Mouse (Mus musculus) embryonic facial prominence, embryonic 11.5 days (tissue): ENCODE measurements around the gene Mettl15. TPM values are rescaled to one million over a fixed set of nuclear protein-coding genes. Genes with fewer than 3 reads are reported as not detected.

Experiments
- ATAC-seq: fragments of 200-750 bp; cut with Nextera tagmentation; replicated peaks from 2 replicates; pipeline ENCODE4 v1.8.0; 2017; ENCODE audit warnings: low read depth; ENCODE audit not compliant: insufficient number of reproducible peaks, low FRiP score, low TSS enrichment
- DNase-seq: peaks from one replicate; pipeline ENCODE4 v3.0.0-alpha.2; 2015; ENCODE audit warnings: low spot score
- H3K27ac ChIP-seq: fragments of 300-500 bp; sonication (generic); replicated peaks from 2 replicates; pipeline ENCODE4 v1.5.1; 2014; ENCODE audit warnings: mild to moderate bottlenecking, low read depth, low read length, control low read depth
- H3K27me3 ChIP-seq: fragments of 300-500 bp; sonication (generic); 2 replicates; pipeline ENCODE4 v1.6.1; 2014; ENCODE audit warnings: mild to moderate bottlenecking, low read length, moderate library complexity, mixed read lengths; ENCODE audit not compliant: control insufficient read depth, insufficient read depth
- H3K36me3 ChIP-seq: fragments of 300-500 bp; sonication (generic); replicated peaks from 2 replicates; pipeline ENCODE4 v1.6.1; 2014; ENCODE audit warnings: low read depth, mild to moderate bottlenecking, low read length, moderate library complexity, mixed read lengths; ENCODE audit not compliant: control insufficient read depth, insufficient read depth
- H3K4me1 ChIP-seq: fragments of 300-500 bp; sonication (generic); 2 replicates; pipeline ENCODE4 v1.6.1; 2014; ENCODE audit warnings: low read length, mixed read lengths; ENCODE audit not compliant: control insufficient read depth, insufficient read depth
- H3K4me2 ChIP-seq: fragments of 300-500 bp; sonication (generic); 2 replicates; pipeline ENCODE4 v1.6.1; 2014; ENCODE audit warnings: low read depth, mild to moderate bottlenecking, control low read depth, low read length, moderate library complexity
- H3K4me3 ChIP-seq: fragments of 300-500 bp; sonication (generic); 2 replicates; pipeline ENCODE4 v1.5.1; 2014; ENCODE audit warnings: low read depth, low read length, control low read depth
- H3K9ac ChIP-seq: fragments of 300-500 bp; sonication (generic); replicated peaks from 2 replicates; pipeline ENCODE4 v1.6.1; 2014; ENCODE audit warnings: mild to moderate bottlenecking, control low read depth, low read length
- H3K9me3 ChIP-seq: fragments of 300-500 bp; sonication (generic); replicated peaks from 2 replicates; pipeline ENCODE4 v1.6.1; 2016; ENCODE audit warnings: mild to moderate bottlenecking, low read length, inconsistent platforms, mixed read lengths; ENCODE audit not compliant: control insufficient read depth
- whole genome bisulfite sequencing: fragments of 180-500 bp; shearing (Covaris S2); extraction: QIAGEN DNeasy Blood & Tissue Kit; methylation state at CpG from one replicate; pipeline ENCODE4 v1.1.7; 2014; 5-methylcytosine and 5-hydroxymethylcytosine counted together
- polyA plus RNA-seq: library from polyadenylated mRNA; unstranded; fragments of >200 nt; fragmentation: Nextera tagmentation; extraction: Ambion mirVana; gene quantifications from 2 replicates; pipeline ENCODE4 v1.2.1, GENCODE M21; 2014

Mettl15 gene
- polyA plus RNA-seq, 1 experiment from 2014 or later, result 13.2 TPM

GRCm38 (mm10) chr2:109281341-109281690, 768 bp upstream of the Mettl15 start:
- H3K36me3 ChIP-seq, result no peaks in the 10 kb centered on the region
- 0% methylated on average over 1 of the region's 1 CpGs for WGBS
- DNase-seq, result no peak
- peak overlapping the region; percentile 73 for H3K9ac ChIP-seq
- no peaks in the 10 kb centered on the region for H3K9me3 ChIP-seq
- H3K4me3 ChIP-seq, result peak overlapping the region; percentile 74
- H3K4me1 ChIP-seq, result no peaks in the 10 kb centered on the region
- H3K27me3 ChIP-seq, result no peaks in the 10 kb centered on the region
- ATAC-seq, result no peak
- peak overlapping the region; percentile 73; the same call in 1 of the 2 replicates for H3K27ac ChIP-seq
- peak overlapping the region; percentile 65 for H3K4me2 ChIP-seq

- no peak for DNase-seq
Observed at GRCm38 (mm10) chr2:109280272-109280599, 312 bp downstream of the Mettl15 start.

GRCm38 (mm10) chr2:109278036-109278435, 2.5 kb downstream of the Mettl15 start:
- Histone ChIP-seq H3K4me3 (peak overlapping the region; percentile 33), H3K9me3 (no peaks in the 10 kb centered on the region), H3K27me3 (no peaks in the 10 kb centered on the region), H3K4me1 (no peaks in the 10 kb centered on the region), H3K9ac (peak overlapping the region; percentile 58), H3K27ac (no peak overlapping the region), H3K4me2 (peak overlapping the region; percentile 51), H3K36me3 (no peaks in the 10 kb centered on the region)
- peak; percentile 67 for DNase-seq
- under 1% methylated on average over 16 of the region's 16 CpGs for WGBS
- ATAC-seq, result no peak

More at GRCm38 (mm10) chr2:109280272-109280599, 312 bp downstream of the Mettl15 start:
- WGBS, result 5% methylated on average over 4 of the region's 4 CpGs
- peak overlapping the region; percentile 35; the same call in 1 of the 2 replicates for H3K9ac ChIP-seq
- no peak; the same call in 1 of the 2 replicates for ATAC-seq
- peak overlapping the region; percentile 65 for H3K4me2 ChIP-seq
- H3K9me3 ChIP-seq, result no peaks in the 10 kb centered on the region
- no peak overlapping the region for H3K27ac ChIP-seq
- no peaks in the 10 kb centered on the region for H3K36me3 ChIP-seq
- peak overlapping the region; percentile 74 for H3K4me3 ChIP-seq
- H3K4me1 ChIP-seq, result no peaks in the 10 kb centered on the region
- H3K27me3 ChIP-seq, result no peaks in the 10 kb centered on the region

GRCm38 (mm10) chr2:109277593-109277992, 3.0 kb downstream of the Mettl15 start:
- DNase-seq (peak; percentile 22), ATAC-seq (no peak)
- Histone ChIP-seq H3K4me1 (no peaks in the 10 kb centered on the region), H3K36me3 (no peaks in the 10 kb centered on the region), H3K27me3 (no peaks in the 10 kb centered on the region), H3K9ac (peak overlapping the region; percentile 58), H3K4me2 (peak overlapping the region; percentile 51), H3K4me3 (peak overlapping the region; percentile 33), H3K27ac (no peak overlapping the region), H3K9me3 (no peaks in the 10 kb centered on the region)
- 7% methylated on average over 7 of the region's 7 CpGs for WGBS

- Histone ChIP-seq H3K27me3 (no peaks in the 10 kb centered on the region), H3K9ac (no peak overlapping the region), H3K27ac (no peak overlapping the region), H3K4me2 (no peak overlapping the region), H3K36me3 (no peaks in the 10 kb centered on the region), H3K9me3 (no peaks in the 10 kb centered on the region), H3K4me3 (no peak overlapping the region), H3K4me1 (no peaks in the 10 kb centered on the region)
- ATAC-seq (no peak), DNase-seq (no peak)
- 76% methylated on average over 1 of the region's 1 CpGs for WGBS
Observed at GRCm38 (mm10) chr2:109273098-109273497, 7.5 kb downstream of the Mettl15 start.

- Histone ChIP-seq H3K9me3 (no peaks in the 10 kb centered on the region), H3K4me1 (no peaks in the 10 kb centered on the region), H3K27me3 (no peaks in the 10 kb centered on the region), H3K36me3 (no peaks in the 10 kb centered on the region), H3K4me2 (no peak overlapping the region), H3K9ac (no peak overlapping the region), H3K27ac (no peak overlapping the region), H3K4me3 (no peak overlapping the region)
- ATAC-seq, result no peak
- WGBS, result 90% methylated on average over 1 of the region's 1 CpGs
- no peak for DNase-seq
Observed at GRCm38 (mm10) chr2:109262779-109263178, 17.8 kb downstream of the Mettl15 start.

GRCm38 (mm10) chr2:109241947-109242346, 38.6 kb downstream of the Mettl15 start:
- no peak for DNase-seq
- 53% methylated on average over 3 of the region's 3 CpGs for WGBS
- H3K27ac ChIP-seq, result no peak overlapping the region

GRCm38 (mm10) chr2:109235741-109236140, 44.8 kb downstream of the Mettl15 start:
- Histone ChIP-seq H3K4me1 (no peaks in the 10 kb centered on the region), H3K4me2 (no peak overlapping the region), H3K27ac (no peak overlapping the region), H3K9me3 (no peaks in the 10 kb centered on the region), H3K36me3 (no peaks in the 10 kb centered on the region), H3K9ac (no peak overlapping the region), H3K4me3 (no peak overlapping the region), H3K27me3 (no peaks in the 10 kb centered on the region)
- ATAC-seq (no peak), DNase-seq (no peak)
- 89% methylated on average over 1 of the region's 1 CpGs for whole genome bisulfite sequencing

More at GRCm38 (mm10) chr2:109241947-109242346, 38.6 kb downstream of the Mettl15 start:
- Histone ChIP-seq H3K36me3 (no peaks in the 10 kb centered on the region), H3K27me3 (no peaks in the 10 kb centered on the region), H3K4me1 (no peaks in the 10 kb centered on the region), H3K9me3 (no peaks in the 10 kb centered on the region), H3K9ac (no peak overlapping the region), H3K4me2 (no peak overlapping the region), H3K4me3 (no peak overlapping the region)
- no peak for ATAC-seq
